Mouse (Mus musculus) thymus, postnatal 4 days (tissue): Measurements from ENCODE around the gene Fign.

Source experiments
- DNase-seq: peaks from one replicate; pipeline ENCODE4 v3.0.0; 2021

The Fign gene

GRCm38 (mm10) chr2:64097937-64098617, at the start of gene Fign:
TSS of gene Fign (minus strand) at chr2:64098038.
- peak; percentile 34 for DNase-seq

GRCm38 (mm10) chr2:64133597-64133996, 35.8 kb upstream of the Fign start:
- DNase-seq: no peak

GRCm38 (mm10) chr2:64120495-64120894, 22.7 kb upstream of the Fign start:
- DNase-seq: no peak

GRCm38 (mm10) chr2:64116613-64117012, 18.8 kb upstream of the Fign start:
- no peak for DNase-seq

GRCm38 (mm10) chr2:64111133-64111532, 13.3 kb upstream of the Fign start:
- no peak for DNase-seq

GRCm38 (mm10) chr2:64109860-64110259, 12.0 kb upstream of the Fign start:
- no peak for DNase-seq

GRCm38 (mm10) chr2:64108040-64108439, 10.2 kb upstream of the Fign start:
- no peak for DNase-seq

GRCm38 (mm10) chr2:64098618-64099320, 931 bp upstream of the Fign start:
- DNase-seq: peak; percentile 9

GRCm38 (mm10) chr2:64096721-64097411, 972 bp downstream of the Fign start:
- no peak for DNase-seq

- DNase-seq: no peak
Observed at GRCm38 (mm10) chr2:64096176-64096575, 1.7 kb downstream of the Fign start.

GRCm38 (mm10) chr2:64095561-64095960, 2.3 kb downstream of the Fign start:
- DNase-seq: no peak

GRCm38 (mm10) chr2:64093087-64093486, 4.8 kb downstream of the Fign start:
- no peak for DNase-seq

GRCm38 (mm10) chr2:64083853-64084427, 13.9 kb downstream of the Fign start:
- no peak for DNase-seq

- no peak for DNase-seq
Observed at GRCm38 (mm10) chr2:64079765-64080164, 18.1 kb downstream of the Fign start.

- DNase-seq: no peak
Observed at GRCm38 (mm10) chr2:64078551-64078950, 19.3 kb downstream of the Fign start.

GRCm38 (mm10) chr2:64077846-64078245, 20.0 kb downstream of the Fign start:
- no peak for DNase-seq

- no peak for DNase-seq
Observed at GRCm38 (mm10) chr2:64075873-64076272, 22.0 kb downstream of the Fign start.

GRCm38 (mm10) chr2:64074602-64075389, 23.0 kb downstream of the Fign start:
- DNase-seq: no peak

- no peak for DNase-seq
Observed at GRCm38 (mm10) chr2:64072158-64072557, 25.7 kb downstream of the Fign start.

GRCm38 (mm10) chr2:64069950-64070695, 27.7 kb downstream of the Fign start:
- DNase-seq: no peak

GRCm38 (mm10) chr2:64065511-64065910, 32.3 kb downstream of the Fign start:
- no peak for DNase-seq

- DNase-seq: no peak
Observed at GRCm38 (mm10) chr2:64059477-64059876, 38.4 kb downstream of the Fign start.
